Comparison of ENCODE assay signal across 9 mouse cellular contexts in genomic region chr4:43973526-43973981, GRCm38 (mm10). TPM values are rescaled to one million over a fixed set of nuclear protein-coding genes. Genes with fewer than 3 reads are reported as not detected.
A peak's percentile ranks its signal among the peaks of the same experiment; 100 is the strongest.
DNase-seq lines count a peak whose midpoint lies in the region; TF ChIP-seq lines count a peak whose summit lies in the region.
"Had no signal": no experiment of that assay in that cellular context is flagged by ENCODE, and none has a peak within 500 bp of the region (broad histone marks: within the 10 kb centered on the region; RNA-seq: fewer than 3 reads in every experiment).

No protein-coding gene starts in this region.

- peak overlapping the region; percentile 86 for H3K27ac ChIP-seq in spleen, adult 2 months (ENCODE audit: insufficient read depth, low read length)

- no peak for TF ChIP-seq CTCF in spleen, adult 2 months (IDR thresholded peaks at IDR 0.05; ENCODE audit: extremely low read depth, insufficient read depth, insufficient read length, insufficient replicate concordance)

- no peaks in the 10 kb centered on the region; the same call in 1 of the 2 replicates for H3K36me3 ChIP-seq in spleen, adult 2 months (ENCODE audit: control insufficient read depth, insufficient read depth, low read length)

- peak; percentile 12 for DNase-seq in cerebellum, adult 11 months
- DNase-seq in cerebellum, adult 8-10 months = no peak
- DNase-seq in spleen, adult 2 months (ENCODE audit: low read depth in 1 of 2, low spot score in 2 of 2) = peak; percentile 21 to 81
- DNase-seq in spleen, postnatal 4 days (ENCODE audit: low spot score in 2 of 2) = no peak
- DNase-seq in gastrocnemius, postnatal 10 days = peak; percentile 49
- peak; percentile 47 to 69 for DNase-seq in layer of hippocampus, adult 8-10 months (ENCODE audit: low spot score in 2 of 2)
- DNase-seq in naive thymus-derived CD4-positive, alpha-beta T cell, adult 2 months (ENCODE audit: low read depth) = peak; percentile 78
- DNase-seq in thymus, postnatal 14 days = no peak

- WGBS in spleen, adult 2 months = 3% methylated on average over 4 of the region's 4 CpGs

- no peaks in the 10 kb centered on the region for H3K27me3 ChIP-seq in spleen, adult 2 months (ENCODE audit: control insufficient read depth, insufficient read depth, low read length)

- H3K4me3 ChIP-seq in spleen, adult 2 months (ENCODE audit: extremely low read depth, insufficient read depth, insufficient read length) = no peak overlapping the region

- peaks cover 33% of the 10 kb centered on the region; the same call in 1 of the 2 replicates for H3K4me1 ChIP-seq in spleen, adult 2 months (ENCODE audit: control insufficient read depth, insufficient read depth, insufficient read length)

- no peak for TF ChIP-seq POLR2A in spleen, adult 2 months (IDR thresholded peaks at IDR 0.05; ENCODE audit: low read depth, low read length)

RNA-seq across cellular contexts. Expression of gene Ccin, which starts 9.7 kb away (rescaled TPM):
- polyA plus RNA-seq in spleen, adult 2 months (2012; rRNA removed) = 0.04 and 0.12 TPM in 2 replicates
- under 1 TPM in 1 of 2 experiments, not detected in 1; 0.14 TPM for total RNA-seq in gastrocnemius, postnatal 10 days (2021)
- not detected for total RNA-seq in layer of hippocampus, adult 8-10 months (2022)
- polyA plus RNA-seq: lung, embryonic 16.5 days had no signal

RNA-seq across cellular contexts. Expression of gene Glipr2, which starts 16.4 kb away (rescaled TPM):
- polyA plus RNA-seq in spleen, adult 2 months (2012; rRNA removed) = 13.7 and 19.8 TPM in 2 replicates
- 10 to 100 TPM; 13.1 to 18.0 TPM for total RNA-seq in gastrocnemius, postnatal 10 days (2021)
- 1 to 10 TPM; 2.1 to 5.8 (median 4.5) TPM for total RNA-seq in layer of hippocampus, adult 8-10 months (2022)

RNA-seq across cellular contexts. Expression of gene Clta, which starts 30.7 kb away (rescaled TPM):
- 183 and 235 TPM in 2 replicates for polyA plus RNA-seq in spleen, adult 2 months (2012; rRNA removed)
- total RNA-seq in gastrocnemius, postnatal 10 days (2021) = 100 to 1,000 TPM in 1 of 2 experiments, 10 to 100 TPM in 1; 94.7 to 106 TPM
- 100 to 1,000 TPM; 264 to 296 (median 284) TPM for total RNA-seq in layer of hippocampus, adult 8-10 months (2022)

Comparison
In these comparisons a context has a peak if more than half of its experiments do, and no peak if none do; other contexts are left out.
1. DNase-seq: peak in cerebellum, adult 11 months (single experiment), spleen, adult 2 months (2 of 2), gastrocnemius, postnatal 10 days (single experiment), layer of hippocampus, adult 8-10 months (2 of 2) and naive thymus-derived CD4-positive, alpha-beta T cell, adult 2 months (single experiment); none in cerebellum, adult 8-10 months (single experiment), spleen, postnatal 4 days (0 of 2) and thymus, postnatal 14 days (single experiment).